Mouse (Mus musculus): Measurements from ENCODE around the gene Pax2. TPM values are rescaled to one million over a fixed set of nuclear protein-coding genes. Genes with fewer than 3 reads are reported as not detected.

Pax2 gene
- polyA plus RNA-seq, 1 experiment from 2014 or later = 29.6 TPM

GRCm38 (mm10) chr19:44762121-44762621, 6.3 kb downstream of the Pax2 start:
- H3K4me2 ChIP-seq (ENCODE audit: low read length) = peak overlapping the region; percentile 75
- H3K36me3 ChIP-seq (ENCODE audit: insufficient read depth, low read length) = peaks cover 12% of the 10 kb centered on the region; the same call in 1 of the 2 replicates
- no peak for DNase-seq (ENCODE audit: low spot score)
- no peak overlapping the region for H3K27ac ChIP-seq
- peak overlapping the region; percentile 52 for H3K4me3 ChIP-seq (replicated peaks; ENCODE audit: low read depth, low read length)
- H3K4me1 ChIP-seq (replicated peaks; ENCODE audit: insufficient read depth, low read length) = peaks cover 8% of the 10 kb centered on the region
- no peak for TF ChIP-seq CTCF (IDR thresholded peaks at IDR 0.05; ENCODE audit: low read depth)
- H3K27me3 ChIP-seq (ENCODE audit: insufficient read depth, low read length) = peaks cover 4% of the 10 kb centered on the region; the same call in 1 of the 2 replicates
- no peaks in the 10 kb centered on the region for H3K9me3 ChIP-seq (replicated peaks; ENCODE audit: low read length)
- H3K9ac ChIP-seq (ENCODE audit: low read depth, low read length) = peak overlapping the region; percentile 70; the same call in 1 of the 2 replicates
- 31% methylated on average over 7 of the region's 7 CpGs for WGBS
- no peak for ATAC-seq (replicated peaks; ENCODE audit: low FRiP score, low read depth)

GRCm38 (mm10) chr19:44770268-44771050, 14.6 kb downstream of the Pax2 start:
- no peak overlapping the region for H3K9ac ChIP-seq (ENCODE audit: low read depth, low read length)
- H3K27me3 ChIP-seq (ENCODE audit: insufficient read depth, low read length) = no peaks in the 10 kb centered on the region
- H3K36me3 ChIP-seq (ENCODE audit: insufficient read depth, low read length) = no peaks in the 10 kb centered on the region
- H3K4me1 ChIP-seq (replicated peaks; ENCODE audit: insufficient read depth, low read length) = no peaks in the 10 kb centered on the region
- H3K9me3 ChIP-seq (replicated peaks; ENCODE audit: low read length) = no peaks in the 10 kb centered on the region
- no peak overlapping the region for H3K4me2 ChIP-seq (ENCODE audit: low read length)
- WGBS = 33% methylated on average over 6 of the region's 6 CpGs
- no peak for TF ChIP-seq CTCF (IDR thresholded peaks at IDR 0.05; ENCODE audit: low read depth)
- no peak for DNase-seq (ENCODE audit: low spot score)
- no peak overlapping the region for H3K27ac ChIP-seq
- no peak overlapping the region for H3K4me3 ChIP-seq (replicated peaks; ENCODE audit: low read depth, low read length)
- no peak for ATAC-seq (replicated peaks; ENCODE audit: low FRiP score, low read depth)

- no peaks in the 10 kb centered on the region for H3K4me1 ChIP-seq (replicated peaks; ENCODE audit: insufficient read depth, low read length)
- ATAC-seq (replicated peaks; ENCODE audit: low FRiP score, low read depth) = peak; percentile 23; the same call in 1 of the 2 replicates
- no peak for DNase-seq (ENCODE audit: low spot score)
- WGBS = 76% methylated on average over 13 of the region's 13 CpGs
- H3K9me3 ChIP-seq (replicated peaks; ENCODE audit: low read length) = no peaks in the 10 kb centered on the region
- H3K27me3 ChIP-seq (ENCODE audit: insufficient read depth, low read length) = no peaks in the 10 kb centered on the region
- no peak overlapping the region for H3K4me2 ChIP-seq (ENCODE audit: low read length)
- H3K36me3 ChIP-seq (ENCODE audit: insufficient read depth, low read length) = no peaks in the 10 kb centered on the region
- H3K4me3 ChIP-seq (replicated peaks; ENCODE audit: low read depth, low read length) = no peak overlapping the region
- TF ChIP-seq CTCF (IDR thresholded peaks at IDR 0.05; ENCODE audit: low read depth) = no peak
- no peak overlapping the region for H3K27ac ChIP-seq
- H3K9ac ChIP-seq (ENCODE audit: low read depth, low read length) = no peak overlapping the region
Observed at GRCm38 (mm10) chr19:44771499-44771898, 15.7 kb downstream of the Pax2 start.

DNA sequence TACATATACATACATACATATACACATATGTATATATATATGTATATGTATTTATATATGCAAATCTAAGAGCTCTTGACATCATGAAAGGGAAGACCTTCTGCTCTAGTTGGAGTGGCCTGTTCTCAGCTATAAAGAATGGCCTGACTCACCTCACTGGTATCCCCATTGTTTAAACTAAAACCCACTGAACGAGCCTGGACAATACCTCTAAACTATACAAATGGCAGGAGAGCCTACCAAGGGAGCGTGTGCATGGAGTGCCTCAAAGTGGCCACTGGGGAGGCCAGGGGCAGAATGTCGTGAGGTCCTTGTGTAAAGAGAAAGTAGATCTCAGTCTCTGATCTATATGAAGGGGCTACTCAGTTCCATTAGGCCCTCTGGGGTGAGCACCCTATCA, 26.1 kb downstream of the Pax2 start:
- no peak overlapping the region for H3K9ac ChIP-seq (ENCODE audit: low read depth, low read length)
- no peaks in the 10 kb centered on the region for H3K9me3 ChIP-seq (replicated peaks; ENCODE audit: low read length)
- H3K36me3 ChIP-seq (ENCODE audit: insufficient read depth, low read length) = peaks cover 9% of the 10 kb centered on the region
- ATAC-seq (replicated peaks; ENCODE audit: low FRiP score, low read depth) = no peak
- no peak overlapping the region for H3K4me3 ChIP-seq (replicated peaks; ENCODE audit: low read depth, low read length)
- H3K27me3 ChIP-seq (ENCODE audit: insufficient read depth, low read length) = no peaks in the 10 kb centered on the region
- H3K4me1 ChIP-seq (replicated peaks; ENCODE audit: insufficient read depth, low read length) = no peaks in the 10 kb centered on the region
- H3K4me2 ChIP-seq (ENCODE audit: low read length) = no peak overlapping the region
- no peak for TF ChIP-seq CTCF (IDR thresholded peaks at IDR 0.05; ENCODE audit: low read depth)
- 63% methylated on average over 3 of the region's 3 CpGs for WGBS
- no peak for DNase-seq (ENCODE audit: low spot score)
- no peak overlapping the region for H3K27ac ChIP-seq

DNA sequence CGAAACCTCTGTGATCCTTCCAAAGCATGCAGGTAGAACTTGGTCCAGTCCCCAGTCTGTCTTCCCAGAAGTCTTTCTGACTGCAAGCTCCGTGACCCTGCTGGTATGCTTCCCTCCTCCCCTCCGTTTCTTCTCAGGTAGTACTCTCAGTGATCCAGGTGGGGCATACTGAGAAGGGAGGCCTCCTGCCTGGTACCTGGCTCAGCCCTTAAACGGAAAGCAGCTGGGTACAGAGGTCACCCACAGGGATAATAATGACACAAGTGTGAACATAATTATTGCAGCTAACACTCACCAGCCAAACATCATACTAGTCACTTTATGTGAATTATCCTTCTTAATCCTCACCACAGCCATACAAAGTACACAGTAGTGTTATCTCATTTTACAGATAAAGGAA, 28.5 kb downstream of the Pax2 start:
- no peaks in the 10 kb centered on the region for H3K4me1 ChIP-seq (replicated peaks; ENCODE audit: insufficient read depth, low read length)
- TF ChIP-seq CTCF (IDR thresholded peaks at IDR 0.05; ENCODE audit: low read depth) = no peak
- no peaks in the 10 kb centered on the region for H3K9me3 ChIP-seq (replicated peaks; ENCODE audit: low read length)
- H3K36me3 ChIP-seq (ENCODE audit: insufficient read depth, low read length) = peaks cover 15% of the 10 kb centered on the region
- ATAC-seq (replicated peaks; ENCODE audit: low FRiP score, low read depth) (no peak), DNase-seq (ENCODE audit: low spot score) (no peak)
- H3K4me2 ChIP-seq (ENCODE audit: low read length) = no peak overlapping the region
- no peak overlapping the region for H3K27ac ChIP-seq
- H3K27me3 ChIP-seq (ENCODE audit: insufficient read depth, low read length) = no peaks in the 10 kb centered on the region
- no peak overlapping the region for H3K9ac ChIP-seq (ENCODE audit: low read depth, low read length)
- 54% methylated on average over 4 of the region's 4 CpGs for WGBS
- no peak overlapping the region for H3K4me3 ChIP-seq (replicated peaks; ENCODE audit: low read depth, low read length)

GRCm38 (mm10) chr19:44788488-44788887, 32.6 kb downstream of the Pax2 start:
- Histone ChIP-seq H3K4me2 (ENCODE audit: low read length) (no peak overlapping the region), H3K4me1 (replicated peaks; ENCODE audit: insufficient read depth, low read length) (no peaks in the 10 kb centered on the region), H3K4me3 (replicated peaks; ENCODE audit: low read depth, low read length) (no peak overlapping the region), H3K27ac (no peak overlapping the region), H3K9me3 (replicated peaks; ENCODE audit: low read length) (no peaks in the 10 kb centered on the region), H3K36me3 (ENCODE audit: insufficient read depth, low read length) (0 out of 2 replicates have a peak, but pooled peaks cover 21% of the 10 kb centered on the region), H3K27me3 (ENCODE audit: insufficient read depth, low read length) (no peaks in the 10 kb centered on the region), H3K9ac (ENCODE audit: low read depth, low read length) (no peak overlapping the region)
- ATAC-seq (replicated peaks; ENCODE audit: low FRiP score, low read depth) = 0 out of 2 replicates have a peak, but pooled peaks have one; percentile 52
- 81% methylated on average over 8 of the region's 8 CpGs for WGBS
- TF ChIP-seq CTCF (IDR thresholded peaks at IDR 0.05; ENCODE audit: low read depth) = no peak
- no peak for DNase-seq (ENCODE audit: low spot score)
